Mouse (Mus musculus) MEL (cell line): ENCODE results near the gene Ankrd53.

ENCODE experiments used
- CHD2 ChIP-seq: IDR thresholded peaks from 2 replicates; pipeline ENCODE4 v1.6.1; 2011; ENCODE audit warnings: low read length, improper control_type of control experiment
- CTCF ChIP-seq, 3 experiments: IDR thresholded peaks in 2 of 3; conservative IDR thresholded peaks in 1 of 3; 2 replicates each; pipeline ENCODE4 v1.5.1; 2011 to 2012; ENCODE audit warnings: low read length in 3 of 3, low read depth in 2 of 3, mild to moderate bottlenecking in 2 of 3, improper control_type of control experiment in 1 of 3, inconsistent platforms in 1 of 3, mixed read lengths in 1 of 3, moderate library complexity in 1 of 3; ENCODE audit not compliant: control insufficient read depth in 1 of 3, insufficient read depth in 1 of 3, poor library complexity in 1 of 3, severe bottlenecking in 1 of 3
- E2F4 ChIP-seq: IDR thresholded peaks from 2 replicates; pipeline ENCODE4 v1.6.1; 2011; ENCODE audit warnings: low read depth, low read length, improper control_type of control experiment, borderline replicate concordance
- ELF1 ChIP-seq: IDR thresholded peaks from 2 replicates; pipeline ENCODE4 v1.6.1; 2014; ENCODE audit warnings: low read depth, mild to moderate bottlenecking, inconsistent platforms, low read length, improper control_type of control experiment, moderate library complexity
- EP300 ChIP-seq, 2 experiments: IDR thresholded peaks; 2 replicates each; pipeline ENCODE4 v1.6.1; 2011; ENCODE audit warnings: improper control_type of control experiment in 2 of 2, low read length in 2 of 2, low read depth in 1 of 2, mild to moderate bottlenecking in 1 of 2
- KAT2A ChIP-seq: conservative IDR thresholded peaks from 2 replicates; pipeline ENCODE4 v1.6.1; 2012; ENCODE audit warnings: low read depth, low read length, improper control_type of control experiment, inconsistent platforms
- MYC ChIP-seq: IDR thresholded peaks from 2 replicates; pipeline ENCODE4 v1.6.1; 2011; ENCODE audit warnings: low read depth, mild to moderate bottlenecking, low read length, improper control_type of control experiment, moderate library complexity
- POLR2A ChIP-seq, 2 experiments: IDR thresholded peaks; 2 replicates each; pipeline ENCODE4 v1.6.1; 2011 to 2012; ENCODE audit warnings: low read length in 2 of 2, mild to moderate bottlenecking in 2 of 2, control low read depth in 1 of 2, improper control_type of control experiment in 1 of 2, low read depth in 1 of 2, moderate library complexity in 1 of 2; ENCODE audit not compliant: control insufficient read depth in 1 of 2, insufficient read depth in 1 of 2, poor library complexity in 1 of 2
- POLR2AphosphoS2 ChIP-seq: IDR thresholded peaks from 2 replicates; pipeline ENCODE4 v1.6.1; 2011; ENCODE audit warnings: low read length, improper control_type of control experiment
- RCOR1 ChIP-seq: IDR thresholded peaks from 2 replicates; pipeline ENCODE4 v1.6.1; 2012; ENCODE audit warnings: low read depth, mild to moderate bottlenecking, inconsistent platforms, low read length, improper control_type of control experiment
- TCF12 ChIP-seq: IDR thresholded peaks from 2 replicates; pipeline ENCODE4 v1.6.1; 2014; ENCODE audit warnings: low read depth, mild to moderate bottlenecking, inconsistent platforms, low read length, improper control_type of control experiment, moderate library complexity
- USF2 ChIP-seq, 2 experiments: IDR thresholded peaks; 2 replicates each; pipeline ENCODE4 v1.6.1; 2011 to 2012; ENCODE audit warnings: improper control_type of control experiment in 2 of 2, low read length in 2 of 2, borderline replicate concordance in 1 of 2, inconsistent platforms in 1 of 2, low read depth in 1 of 2, mild to moderate bottlenecking in 1 of 2; ENCODE audit not compliant: insufficient read depth in 1 of 2

GRCm38 (mm10) chr6:83731128-83731527 lies 31.3 kb upstream of the Ankrd53 start:
- TF ChIP-seq MYC (no peak), CTCF (IDR thresholded peaks at IDR 0.05 in 2 of 3, conservative IDR thresholded peaks at IDR 0.05 in 1 of 3; ENCODE audit: control insufficient read depth in 1 of 3, insufficient read depth in 1 of 3, low read depth in 2 of 3, low read length in 3 of 3, poor library complexity in 1 of 3, severe bottlenecking in 1 of 3) (peak; percentile 84 to 91 (median 88)), EP300 (IDR thresholded peaks at IDR 0.05; ENCODE audit: low read depth in 1 of 2, low read length in 2 of 2) (no peak), TCF12 (no peak), POLR2A (IDR thresholded peaks at IDR 0.05; ENCODE audit: control insufficient read depth in 1 of 2, insufficient read depth in 1 of 2, low read depth in 1 of 2, low read length in 2 of 2, poor library complexity in 1 of 2) (no peak), CHD2 (no peak), E2F4 (no peak), POLR2AphosphoS2 (no peak), KAT2A (no peak), RCOR1 (no peak), USF2 (IDR thresholded peaks at IDR 0.05; ENCODE audit: borderline replicate concordance in 1 of 2, insufficient read depth in 1 of 2, low read depth in 1 of 2, low read length in 2 of 2) (no peak), ELF1 (no peak)
